8 mouse cellular contexts compared by ENCODE assay signal in the genomic region with DNA sequence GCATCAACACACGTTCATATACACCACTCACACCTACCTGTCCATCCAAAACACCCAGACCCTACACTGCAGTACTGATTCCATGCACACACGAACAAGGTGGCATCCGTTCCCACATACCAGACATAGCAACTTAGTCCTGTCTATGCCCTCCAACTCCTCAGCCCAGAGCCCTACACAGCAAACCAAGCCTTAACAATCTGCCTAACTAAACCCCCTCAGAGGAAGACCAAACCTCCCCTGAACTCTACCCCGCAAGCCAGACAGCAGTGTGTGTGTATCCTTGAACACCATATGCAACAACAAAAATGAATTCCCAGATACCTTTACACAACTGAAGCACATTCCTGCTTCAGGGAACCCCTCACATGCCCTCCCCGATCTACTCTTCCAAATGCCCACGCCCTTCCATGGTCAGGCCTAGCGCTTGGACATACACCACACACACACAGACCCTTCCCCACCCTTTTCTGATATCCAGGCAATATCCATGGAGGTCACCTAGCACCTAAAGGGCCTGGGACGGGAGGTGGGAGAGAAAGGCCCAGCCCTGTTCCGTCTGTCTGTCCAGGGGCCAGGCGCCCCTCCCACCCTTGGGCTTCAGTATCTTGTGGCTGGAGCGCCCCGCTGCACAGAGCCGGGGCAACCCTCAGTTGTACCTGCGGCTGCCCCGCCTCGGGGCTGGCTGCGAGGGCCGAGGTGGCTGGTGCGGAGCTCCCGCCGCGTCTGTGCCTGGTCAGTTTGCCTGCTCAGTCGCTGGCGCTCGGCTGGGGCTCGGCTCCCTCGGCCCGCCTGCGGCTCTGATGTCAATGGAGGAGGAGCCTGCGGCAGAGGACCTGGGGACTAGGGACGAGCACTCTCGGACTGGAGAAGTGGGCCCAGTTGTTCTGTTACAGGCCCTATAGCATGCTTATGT. TPM values are rescaled to one million over a fixed set of nuclear protein-coding genes. Genes with fewer than 3 reads are reported as not detected.
DNase-seq lines count a peak whose midpoint lies in the region; ATAC-seq and TF ChIP-seq lines count a peak whose summit lies in the region.

Camk1 (minus strand) TSS at position 808 of the 916 bp plus-strand sequence.

- H3K9ac ChIP-seq in forebrain, postnatal 0 days = peak within 1 kb of the TSS; percentile 83
- H3K9ac ChIP-seq in lung, embryonic 14.5 days = peak within 1 kb of the TSS; percentile 76

- peak; percentile 76 for ATAC-seq in forebrain, postnatal 0 days
- peak; percentile 84 for ATAC-seq in lung, embryonic 14.5 days (ENCODE audit: insufficient read depth)
- ATAC-seq in neutrophil, adult 5-6 weeks (ENCODE audit: extremely low read depth, insufficient number of reproducible peaks, low FRiP score, poor library complexity, severe bottlenecking) = peak; percentile 67

- H3K27ac ChIP-seq in cerebellum, adult 2 months (ENCODE audit: insufficient read depth, low read length) = peak within 1 kb of the TSS; percentile 55
- peak within 1 kb of the TSS; percentile 66; the same call in 1 of the 2 replicates for H3K27ac ChIP-seq in forebrain, postnatal 0 days (ENCODE audit: low read depth, low read length)
- H3K27ac ChIP-seq in lung, embryonic 14.5 days (ENCODE audit: low read depth) = peak within 1 kb of the TSS; percentile 63

- peak; percentile 67; the same call in 1 of the 2 replicates for TF ChIP-seq POLR2A in cerebellum, adult 2 months (IDR thresholded peaks at IDR 0.05; ENCODE audit: borderline replicate concordance, insufficient read depth, low read length)

- peaks cover 19% of the 10 kb centered on the region for H3K36me3 ChIP-seq in forebrain, postnatal 0 days (ENCODE audit: insufficient read depth)
- H3K36me3 ChIP-seq in lung, embryonic 14.5 days (ENCODE audit: insufficient read depth) = peaks cover 26% of the 10 kb centered on the region

- no peaks in the 10 kb centered on the region for H3K27me3 ChIP-seq in cerebellum, adult 2 months (ENCODE audit: control insufficient read depth, insufficient read depth, low read length)
- no peaks in the 10 kb centered on the region for H3K27me3 ChIP-seq in forebrain, postnatal 0 days (ENCODE audit: insufficient read depth, low read length)
- no peaks in the 10 kb centered on the region for H3K27me3 ChIP-seq in lung, embryonic 14.5 days (ENCODE audit: insufficient read depth, low read length)

- H3K4me2 ChIP-seq in forebrain, postnatal 0 days (ENCODE audit: low read depth) = peak within 1 kb of the TSS; percentile 82
- H3K4me2 ChIP-seq in lung, embryonic 14.5 days = peak within 1 kb of the TSS; percentile 65

- H3K9me3 ChIP-seq in forebrain, postnatal 0 days (ENCODE audit: low read length) = no peaks in the 10 kb centered on the region
- H3K9me3 ChIP-seq in lung, embryonic 14.5 days (ENCODE audit: low read depth, low read length) = no peaks in the 10 kb centered on the region

- DNase-seq in NIH3T3 (ENCODE audit: low read depth) = peak; percentile 90
- DNase-seq in cerebellum, adult 2 months = peak; percentile 87
- DNase-seq in forebrain, postnatal 0 days = peak; percentile 67
- peak; percentile 84 to 86 for DNase-seq in heart, postnatal 36 days
- peak; percentile 64 to 69 for DNase-seq in layer of hippocampus, adult 18-20 months (ENCODE audit: low spot score in 2 of 2)
- DNase-seq in lung, embryonic 14.5 days = peak; percentile 86
- DNase-seq in thymus, postnatal 14 days = peak; percentile 22

- H3K4me1 ChIP-seq in cerebellum, adult 2 months (ENCODE audit: control insufficient read depth, insufficient read depth, low read length) = peaks cover 10% of the 10 kb centered on the region
- H3K4me1 ChIP-seq in forebrain, postnatal 0 days (ENCODE audit: insufficient read depth) = peaks cover 22% of the 10 kb centered on the region; the same call in 1 of the 2 replicates
- H3K4me1 ChIP-seq in lung, embryonic 14.5 days (ENCODE audit: insufficient read depth) = peaks cover 15% of the 10 kb centered on the region

- 13% methylated on average over 32 of the region's 32 CpGs for WGBS in cerebellum, adult 2 months
- WGBS in forebrain, postnatal 0 days = 16% methylated on average over 32 of the region's 32 CpGs
- WGBS in lung, embryonic 14.5 days = 8% methylated on average over 32 of the region's 32 CpGs

- TF ChIP-seq CTCF in cerebellum, adult 2 months (IDR thresholded peaks at IDR 0.05; ENCODE audit: borderline replicate concordance, insufficient read depth, low read depth, low read length) = no peak
- TF ChIP-seq CTCF in forebrain, postnatal 0 days (IDR thresholded peaks at IDR 0.05; ENCODE audit: low read depth) = no peak
- TF ChIP-seq CTCF in lung, embryonic 14.5 days (IDR thresholded peaks at IDR 0.05; ENCODE audit: low read depth) = no peak

- peak within 1 kb of the TSS; percentile 87 for H3K4me3 ChIP-seq in cerebellum, adult 2 months (replicated peaks; ENCODE audit: insufficient read depth, low read depth, low read length)
- H3K4me3 ChIP-seq in forebrain, postnatal 0 days (ENCODE audit: low read depth, low read length) = peak within 1 kb of the TSS; percentile 55
- H3K4me3 ChIP-seq in lung, embryonic 14.5 days (ENCODE audit: low read depth, low read length) = peak within 1 kb of the TSS; percentile 59

- intact Hi-C loops in heart, postnatal 36 days (cut with DNase I) = loop anchor here (1.0 kb wide), 1 partner anchor 34 kb away; the partner anchor contains the start of gene Tada3

RNA-seq across cellular contexts. Expression of gene Camk1, which starts in this region (rescaled TPM):
- 93.0 and 94.8 TPM in 2 replicates for polyA plus RNA-seq in cerebellum, adult 2 months (2012; rRNA removed)
- 119 and 131 TPM in 2 replicates for total RNA-seq in forebrain, postnatal 0 days (2014; rRNA removed)
- 107 and 118 TPM in 2 replicates for polyA plus RNA-seq in forebrain, postnatal 0 days (2015; fragmentation: Nextera tagmentation; extraction: Ambion mirVana)
- 10 to 100 TPM; 65.3 to 78.4 TPM for total RNA-seq in heart, postnatal 36 days (2021)
- total RNA-seq in layer of hippocampus, adult 18-20 months (2021) = 10 to 100 TPM; 51.8 to 53.2 TPM
- 109 and 110 TPM in 2 replicates for polyA plus RNA-seq in lung, embryonic 14.5 days (2014; fragmentation: Nextera tagmentation; extraction: Ambion mirVana)
- 24.4 and 25.4 TPM in 2 replicates for total RNA-seq in neutrophil, adult 5-6 weeks (2017)

Comparison
In these comparisons a context has a peak if more than half of its experiments do, and no peak if none do; other contexts are left out.
1. Peak in every context shown above with its lines: DNase-seq, ATAC-seq, H3K4me3 ChIP-seq and H3K27ac ChIP-seq.
2. DNase-seq: peak in every context shown above with its lines; median percentile 90 in NIH3T3; 87 in cerebellum, adult 2 months; 86 in lung, embryonic 14.5 days; 85 in heart, postnatal 36 days; 67 in forebrain, postnatal 0 days; 66 in layer of hippocampus, adult 18-20 months; 22 in thymus, postnatal 14 days.